Mouse (Mus musculus) lung, postnatal 36 days (tissue): ENCODE data around the gene Tbxa2r.

Source experiments
- DNase-seq: peaks from one replicate; pipeline ENCODE4 v3.0.0; 2022; ENCODE audit warnings: mixed read lengths

Gene Tbxa2r

DNA sequence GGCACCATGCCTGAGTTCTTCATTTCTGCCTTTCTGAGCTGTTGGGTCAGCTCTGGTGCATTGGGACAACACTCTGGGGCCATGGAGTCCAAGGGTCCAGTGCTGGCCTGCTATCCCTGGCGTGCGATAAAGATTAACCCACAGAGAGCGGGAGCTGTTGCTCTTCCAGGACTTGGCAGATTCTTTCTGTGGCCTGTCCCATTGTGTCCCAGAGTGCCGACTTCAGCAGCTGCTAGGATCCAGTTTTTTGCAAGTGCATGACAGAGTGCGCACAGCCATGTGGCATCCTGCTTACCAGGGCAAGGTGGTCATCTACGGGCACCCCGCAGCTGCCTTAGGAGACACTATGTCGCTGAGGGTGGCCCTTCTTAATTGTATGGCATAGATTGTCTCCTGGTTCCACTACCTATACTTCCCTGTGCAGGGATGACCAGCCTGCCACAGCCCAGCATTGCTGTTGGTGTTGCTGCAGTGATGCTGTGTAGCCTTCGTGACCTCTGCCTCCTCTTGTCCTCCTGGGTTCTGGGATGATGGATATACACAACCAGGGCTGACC, 28.1 kb upstream of the Tbxa2r start:
- DNase-seq, result no peak

DNA sequence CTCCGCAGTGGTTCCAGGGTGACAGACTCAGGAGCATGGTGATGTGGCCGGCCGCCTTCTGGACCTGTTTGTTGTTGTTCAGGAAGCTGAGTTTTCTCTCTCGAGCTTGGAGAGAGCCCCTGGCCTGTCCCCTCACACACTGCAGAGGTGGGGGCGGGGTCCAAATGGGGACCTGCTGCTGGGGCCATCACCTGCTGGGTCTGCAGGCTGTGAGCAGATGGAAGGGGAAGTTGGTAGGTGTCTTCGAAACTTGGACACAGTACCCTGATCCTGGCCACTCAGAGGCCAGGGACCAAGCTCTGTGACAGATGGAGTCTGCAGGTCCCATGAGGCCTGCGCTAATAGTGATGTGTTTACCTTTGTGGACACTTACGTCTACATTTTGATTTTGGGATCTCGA, 27.2 kb upstream of the Tbxa2r start:
- DNase-seq, result no peak

DNA sequence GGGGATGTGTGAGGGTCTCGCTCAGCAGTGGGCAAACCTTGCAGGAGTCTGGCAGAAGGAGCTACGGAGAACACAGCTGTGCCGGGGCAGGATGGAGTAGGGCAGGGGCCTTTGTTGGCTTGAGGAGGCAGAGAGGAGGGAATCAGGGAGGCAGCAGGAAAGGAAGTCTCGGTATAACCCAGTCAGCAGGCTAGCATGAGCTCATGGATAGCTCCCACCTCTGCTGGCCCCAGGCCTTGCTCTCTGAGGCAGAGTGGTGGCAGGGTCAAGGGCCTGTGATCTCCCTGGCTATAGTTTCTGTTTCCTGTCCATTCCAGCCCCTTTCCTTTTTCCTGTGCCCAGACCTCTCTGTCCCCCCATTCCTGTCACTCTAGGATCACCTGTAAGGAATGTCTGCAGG, 26.2 kb upstream of the Tbxa2r start:
- DNase-seq, result no peak

DNA sequence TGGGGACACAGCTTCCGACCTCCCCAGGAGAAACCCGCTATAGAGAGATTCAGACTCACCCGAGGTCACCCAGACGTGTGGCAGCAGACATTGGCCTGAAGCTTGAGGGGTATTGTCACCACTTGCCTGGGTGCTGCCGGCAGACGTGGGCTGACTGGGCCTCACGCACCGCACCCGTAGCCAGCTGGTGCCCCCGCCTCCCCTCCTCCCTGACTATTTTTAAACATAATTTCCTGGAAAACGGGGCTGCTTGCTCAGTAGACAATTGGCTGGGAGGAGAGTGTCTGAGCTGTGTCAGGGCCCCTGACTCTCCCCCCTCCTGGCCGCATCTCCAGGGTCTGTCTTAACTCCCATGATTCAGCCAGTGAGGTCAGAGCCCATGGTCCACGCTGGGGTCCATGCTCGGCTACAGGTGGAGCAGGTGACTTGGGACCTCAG, 25.7 kb upstream of the Tbxa2r start:
- DNase-seq, result no peak

DNA sequence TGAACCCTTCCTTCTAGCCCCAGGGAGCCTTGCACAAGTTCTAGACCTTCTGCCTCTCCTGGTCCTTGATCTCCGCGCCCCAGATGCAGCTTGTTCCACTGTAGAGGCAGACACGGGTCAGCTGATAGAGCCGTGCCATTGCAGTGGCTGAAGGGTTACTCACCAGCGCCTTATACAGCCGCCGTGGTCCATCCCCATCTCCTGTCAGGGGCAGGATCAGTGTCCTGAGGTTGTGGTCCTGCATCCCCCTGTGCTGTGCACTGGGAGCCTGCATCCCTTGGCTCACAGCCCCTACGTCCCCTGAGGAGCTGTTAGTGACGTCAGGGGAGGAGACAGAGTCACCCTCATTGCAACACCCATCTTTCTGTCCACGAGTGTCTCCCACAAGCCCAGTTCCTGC, 25.3 kb upstream of the Tbxa2r start:
- DNase-seq, result no peak

GRCm38 (mm10) chr10:81303761-81304160, 24.8 kb upstream of the Tbxa2r start:
- no peak for DNase-seq

- peak; percentile 67 for DNase-seq
Measured at GRCm38 (mm10) chr10:81304597-81305238, 23.8 kb upstream of the Tbxa2r start.

GRCm38 (mm10) chr10:81305663-81306062, 22.9 kb upstream of the Tbxa2r start:
- DNase-seq, result no peak

- no peak for DNase-seq
Measured at GRCm38 (mm10) chr10:81306173-81306668, 22.3 kb upstream of the Tbxa2r start.

GRCm38 (mm10) chr10:81306837-81307682, 21.5 kb upstream of the Tbxa2r start:
- DNase-seq, result no peak

DNA sequence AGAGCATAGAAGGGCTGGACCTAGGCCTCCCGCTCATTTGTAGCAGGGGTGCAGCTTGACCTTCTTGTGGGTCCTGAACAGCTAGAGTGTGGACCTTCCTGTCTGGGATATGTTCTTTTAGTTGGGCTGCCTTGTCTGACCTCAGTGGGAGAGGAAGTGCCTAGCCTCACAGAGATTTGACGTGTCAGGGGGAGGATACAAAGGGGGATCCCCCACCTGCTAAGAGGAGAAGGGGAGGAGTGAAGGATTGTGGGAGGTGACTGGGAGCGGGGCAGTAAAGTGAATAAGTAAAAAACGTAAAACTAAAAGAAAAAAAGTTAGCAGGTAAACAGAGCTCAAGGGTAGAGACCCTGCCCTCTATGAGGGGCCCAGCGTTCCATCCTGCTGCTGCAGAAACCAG, 19.0 kb upstream of the Tbxa2r start:
- DNase-seq, result no peak

DNA sequence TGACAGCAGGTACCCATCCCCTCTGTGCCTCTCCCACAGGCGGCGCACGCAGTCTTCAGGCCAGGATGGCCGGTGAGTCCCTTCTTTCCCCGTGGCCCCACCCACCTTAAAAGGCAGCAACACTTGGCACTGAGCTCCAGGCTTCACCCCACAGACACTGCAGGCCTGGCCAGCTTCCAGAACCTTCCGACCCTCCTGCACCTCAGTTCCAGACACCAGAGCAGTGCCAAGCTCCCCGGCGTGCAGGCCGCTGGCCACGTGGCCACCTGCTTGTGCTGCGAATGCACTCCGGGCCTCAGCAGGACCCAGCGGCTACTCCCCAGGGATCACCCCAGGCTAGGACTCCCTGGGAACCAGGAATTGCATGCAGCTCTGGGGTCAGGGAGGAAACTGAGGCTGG, 14.9 kb upstream of the Tbxa2r start:
- DNase-seq, result no peak

DNA sequence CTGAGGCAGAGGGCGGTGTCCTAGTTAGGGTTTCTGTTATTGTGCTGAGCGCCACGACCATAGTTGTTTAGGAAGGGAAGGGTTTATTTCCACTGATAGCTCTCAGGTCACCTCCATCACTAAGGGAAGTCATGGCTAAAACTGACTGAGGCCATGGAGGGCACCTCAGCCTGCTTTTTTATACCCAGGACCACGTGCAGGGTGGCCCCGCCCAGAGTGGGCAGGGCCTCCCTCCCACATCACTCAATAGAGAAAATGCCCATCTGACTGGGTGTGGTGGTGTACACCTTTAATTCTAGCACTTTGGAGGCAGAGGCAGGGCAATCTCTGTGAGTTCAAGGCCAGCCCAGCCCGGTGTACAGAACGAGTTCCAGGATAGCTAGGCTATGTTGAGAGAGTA, 14.3 kb upstream of the Tbxa2r start:
- no peak for DNase-seq

GRCm38 (mm10) chr10:81315587-81315986, 12.9 kb upstream of the Tbxa2r start:
- DNase-seq, result no peak

DNA sequence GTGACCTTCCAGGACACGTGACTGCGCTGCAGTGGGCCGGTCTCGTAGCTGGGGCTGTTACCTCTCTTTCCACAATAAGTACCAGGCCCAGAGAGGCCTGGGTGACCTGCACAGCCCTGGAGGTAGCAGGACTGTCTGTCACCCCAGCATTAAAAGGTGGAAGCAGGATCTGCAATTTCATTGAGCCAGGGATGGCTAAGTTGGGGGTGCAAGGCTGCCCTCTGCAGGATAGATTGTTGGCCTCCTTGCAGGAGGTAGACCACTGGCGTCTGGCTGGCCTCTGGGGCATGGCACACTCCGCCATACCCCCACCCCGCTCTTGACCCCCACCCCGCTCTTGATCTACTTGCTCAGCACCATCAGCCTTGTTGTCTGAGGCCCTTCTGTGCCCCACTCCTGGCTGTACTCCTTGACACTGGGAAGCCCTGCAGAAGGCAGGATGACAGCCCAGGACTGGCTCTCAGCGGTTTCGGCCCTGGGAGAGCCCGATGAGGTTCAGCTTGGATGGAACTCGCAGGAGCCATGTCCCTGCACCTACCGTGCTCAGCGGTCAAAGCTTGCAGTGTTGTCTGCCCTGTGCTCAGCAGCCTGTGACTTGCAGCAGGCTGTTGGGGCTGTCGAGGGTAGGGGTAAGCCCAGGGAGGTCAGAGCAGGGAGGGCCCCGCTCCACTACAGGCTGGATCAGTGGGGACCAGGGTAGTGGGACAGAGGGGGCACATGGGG, 12.0 kb upstream of the Tbxa2r start:
- peak; percentile 54 for DNase-seq

DNA sequence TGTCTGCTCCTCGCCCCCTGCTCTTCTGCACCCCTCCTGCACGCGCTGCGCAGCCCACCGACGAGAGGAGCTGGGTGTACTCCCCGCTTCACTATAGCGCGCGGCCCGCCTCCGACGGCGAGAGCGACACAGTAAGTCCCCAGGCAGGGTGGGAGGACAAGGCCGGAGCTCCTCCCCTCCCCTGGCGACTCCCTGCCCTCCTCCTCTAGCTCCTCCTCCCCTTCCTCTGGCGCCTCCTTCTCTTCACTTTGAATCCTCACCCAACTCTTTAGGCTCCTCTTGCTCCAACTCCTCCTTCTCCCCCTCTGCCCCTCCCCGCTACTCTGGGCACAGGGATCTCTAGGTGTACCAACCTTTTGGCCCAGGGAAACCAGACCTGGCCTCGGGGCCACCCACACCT, 11.3 kb upstream of the Tbxa2r start:
- peak; percentile 88 for DNase-seq

DNA sequence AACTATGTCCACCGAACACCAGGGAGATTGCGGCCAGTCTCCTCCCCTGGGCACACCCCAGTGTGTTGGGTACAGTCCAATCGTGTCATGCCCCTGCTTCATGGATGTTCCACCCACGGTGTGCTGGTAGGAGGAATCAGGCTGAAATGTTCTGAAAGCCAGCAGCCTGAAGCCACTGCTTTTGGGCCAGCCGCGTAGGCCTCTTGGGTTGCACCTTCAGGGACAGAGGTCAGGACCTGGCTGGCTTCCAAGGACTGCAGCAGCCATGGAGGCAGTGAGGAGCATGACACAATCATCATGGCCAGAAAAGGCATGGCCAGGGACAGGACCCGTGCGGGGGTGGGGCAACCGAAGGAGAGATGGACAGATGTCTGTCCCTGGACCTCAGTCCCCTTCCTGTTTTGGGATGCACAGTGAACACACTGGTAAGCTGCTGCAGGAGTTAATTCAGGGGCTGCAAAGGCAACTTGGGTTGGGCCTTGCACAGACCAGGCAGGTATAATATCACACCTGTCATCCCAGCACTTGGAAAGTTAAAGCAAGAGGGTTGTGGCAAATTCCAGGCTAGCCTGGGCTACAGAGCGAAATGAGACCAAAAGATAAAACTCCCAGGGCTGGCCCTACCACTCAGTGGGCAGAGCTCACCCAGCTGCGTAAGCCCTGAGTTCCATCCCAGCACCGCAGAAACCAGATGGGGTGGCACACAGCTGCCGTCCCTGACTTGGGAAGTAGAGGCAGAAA, 9.8 kb upstream of the Tbxa2r start:
- DNase-seq, result peak; percentile 54

DNA sequence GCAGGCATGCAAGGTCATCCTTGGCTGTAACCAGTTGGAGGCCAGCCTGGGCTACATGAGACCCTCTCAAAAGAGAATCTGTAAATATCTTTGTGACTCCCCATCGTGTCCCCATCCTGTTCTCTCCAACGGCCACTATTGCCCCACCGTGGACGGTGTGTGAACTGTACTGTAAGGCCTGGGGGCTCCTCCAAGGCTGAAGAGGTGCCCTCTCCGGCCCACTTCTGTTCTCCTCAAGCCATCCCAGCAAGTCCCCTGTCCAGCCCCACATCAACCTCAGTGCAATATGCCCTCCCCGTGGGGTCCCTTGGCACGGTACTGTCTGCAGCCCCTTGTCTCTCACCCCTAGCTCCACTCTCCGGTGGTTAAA, 9.2 kb upstream of the Tbxa2r start:
- DNase-seq, result no peak

DNA sequence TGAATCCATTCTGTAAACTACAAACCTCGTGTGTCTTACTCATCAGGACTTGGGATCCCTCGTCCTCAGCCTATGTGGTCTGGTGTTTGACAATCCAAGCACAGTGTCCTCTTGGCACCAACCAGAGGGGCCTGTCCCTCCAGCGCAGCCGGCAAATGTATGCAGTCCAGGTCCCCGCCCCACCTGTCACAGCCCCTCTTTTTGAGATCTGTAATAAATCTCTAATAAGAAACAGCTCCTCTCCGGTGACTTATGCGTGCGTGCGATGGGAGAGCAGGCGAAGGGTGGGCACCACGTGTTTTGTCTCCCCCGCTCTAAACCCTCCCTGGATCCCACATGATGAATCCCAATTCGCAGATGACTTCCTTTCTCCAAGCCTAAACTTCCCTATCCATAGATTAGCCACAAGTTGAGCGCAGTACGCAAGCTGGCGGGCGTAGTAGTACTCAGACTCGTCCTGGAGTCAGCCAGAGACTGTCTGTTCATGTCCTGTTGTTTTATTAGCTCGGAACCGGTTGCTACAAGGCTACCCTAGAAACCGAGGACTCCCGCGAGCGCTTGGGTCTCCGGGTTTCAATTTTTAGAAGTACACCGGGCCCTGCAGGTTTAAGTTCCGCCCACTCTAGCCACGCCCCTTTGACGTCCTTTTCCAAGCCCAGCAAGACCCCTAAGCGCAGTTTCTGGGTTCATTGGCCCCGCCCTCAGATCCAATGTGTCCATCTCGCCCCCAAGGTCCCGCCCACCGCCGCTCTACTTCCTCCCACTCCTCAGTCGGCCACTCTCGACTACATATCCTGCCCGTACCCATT, 8.6 kb upstream of the Tbxa2r start:
- DNase-seq, result peak; percentile 27

GRCm38 (mm10) chr10:81320550-81321347, 7.8 kb upstream of the Tbxa2r start, which contains the start of gene Cactin:
Cactin (plus strand) TSS chr10:81321103.
- peak; percentile 100 for DNase-seq

DNA sequence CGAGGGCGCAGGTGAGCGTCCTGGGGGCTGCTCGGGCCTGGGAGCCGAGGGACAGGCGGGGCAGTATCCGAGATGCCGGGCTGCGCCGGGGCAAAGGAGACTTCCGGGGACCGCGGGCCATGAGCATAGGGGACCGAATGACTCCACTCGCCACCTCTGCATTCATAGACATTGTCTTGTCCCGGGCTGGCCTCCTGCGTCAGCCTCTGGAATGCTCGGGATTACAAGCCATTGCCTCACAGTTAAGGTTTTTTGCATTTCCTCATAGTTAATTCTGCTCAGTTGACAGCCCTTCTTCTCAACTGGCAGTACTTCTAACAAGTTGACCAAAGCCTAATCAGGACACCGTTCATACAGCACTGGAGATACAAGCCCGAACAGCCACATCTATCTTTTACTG, 7.1 kb upstream of the Tbxa2r start:
- DNase-seq, result no peak
